In the genomic region with DNA sequence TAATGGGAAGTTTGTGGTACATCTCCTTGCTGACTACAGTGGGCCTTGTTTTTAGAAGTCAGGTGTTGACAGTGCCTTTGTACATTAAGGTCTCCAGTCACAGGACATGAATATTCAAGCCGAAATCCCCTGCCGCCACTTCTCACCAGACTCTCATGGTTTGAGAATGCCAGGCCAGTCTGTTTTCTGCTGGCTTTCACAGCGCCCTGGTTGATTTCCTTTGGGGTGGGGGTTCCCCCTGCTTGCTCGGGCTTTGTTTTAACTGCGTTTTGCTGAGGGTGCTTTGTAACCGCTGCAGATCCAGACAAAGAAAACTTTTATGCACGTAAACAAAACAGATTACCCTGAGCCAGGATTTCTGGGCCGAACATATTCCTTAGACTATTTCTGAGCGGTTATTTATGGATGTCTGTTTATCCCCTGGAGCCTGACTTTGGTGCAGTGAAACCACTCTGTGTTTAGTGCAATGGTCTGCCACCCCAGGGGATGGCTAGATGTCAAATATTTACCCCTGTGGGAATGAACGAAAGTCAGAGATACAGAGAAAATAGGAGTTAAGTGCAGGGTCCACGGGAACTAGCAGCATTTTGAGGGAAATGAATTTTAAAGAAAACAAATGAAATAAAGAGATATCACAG, we compare ENCODE assay signal across 10 mouse cellular contexts.
DNase-seq lines count a peak whose midpoint lies in the region; ATAC-seq and TF ChIP-seq lines count a peak whose summit lies in the region.
"Had no signal": no experiment of that assay in that cellular context is flagged by ENCODE, and none has a peak within 500 bp of the region (broad histone marks: within the 10 kb centered on the region; RNA-seq: fewer than 3 reads in every experiment).

No protein-coding gene starts in this region.

- peaks cover 24% of the 10 kb centered on the region for H3K4me1 ChIP-seq in stomach, embryonic 16.5 days (ENCODE audit: control insufficient read depth, insufficient read depth, low read length)
- peaks cover 3% of the 10 kb centered on the region; the same call in 1 of the 2 replicates for H3K4me1 ChIP-seq in stomach, postnatal 0 days (replicated peaks; ENCODE audit: control insufficient read depth, insufficient read depth)
- H3K4me1 ChIP-seq in hindbrain, postnatal 0 days (ENCODE audit: insufficient read depth, low read length), result no peaks in the 10 kb centered on the region
- H3K4me1 ChIP-seq in neural tube, embryonic 15.5 days, result peaks cover 26% of the 10 kb centered on the region

- no peak for TF ChIP-seq EP300 in stomach, postnatal 0 days (optimal IDR thresholded peaks at IDR 0.05)

- H3K4me3 ChIP-seq in stomach, embryonic 16.5 days (replicated peaks; ENCODE audit: low read length), result no peak overlapping the region
- H3K4me3 ChIP-seq in stomach, postnatal 0 days (ENCODE audit: low read depth, low read length), result no peak overlapping the region
- H3K4me3 ChIP-seq in hindbrain, postnatal 0 days (ENCODE audit: low read length), result no peak overlapping the region
- H3K4me3 ChIP-seq in neural tube, embryonic 15.5 days (replicated peaks), result no peak overlapping the region
- H3K4me3 ChIP-seq: intestine, embryonic 15.5 days had no signal

- peak overlapping the region; percentile 4; the same call in 1 of the 2 replicates for H3K27ac ChIP-seq in stomach, embryonic 16.5 days (ENCODE audit: low read length)
- H3K27ac ChIP-seq in stomach, postnatal 0 days (replicated peaks), result no peak overlapping the region
- H3K27ac ChIP-seq in hindbrain, postnatal 0 days, result no peak overlapping the region; the same call in 1 of the 2 replicates
- peak overlapping the region; percentile 34 for H3K27ac ChIP-seq in neural tube, embryonic 15.5 days (replicated peaks)
- H3K27ac ChIP-seq: intestine, embryonic 15.5 days had no signal

- 44% methylated on average over 11 of the region's 11 CpGs for WGBS in stomach, embryonic 16.5 days
- WGBS in stomach, postnatal 0 days, result 46% methylated on average over 11 of the region's 11 CpGs
- 18% methylated on average over 11 of the region's 11 CpGs for WGBS in hindbrain, postnatal 0 days
- 13% methylated on average over 11 of the region's 11 CpGs for WGBS in neural tube, embryonic 15.5 days

- no peaks in the 10 kb centered on the region for H3K27me3 ChIP-seq in stomach, embryonic 16.5 days (ENCODE audit: control insufficient read depth, insufficient read depth, low read length)
- H3K27me3 ChIP-seq in stomach, postnatal 0 days (ENCODE audit: control insufficient read depth, insufficient read depth, low read length), result no peaks in the 10 kb centered on the region
- no peaks in the 10 kb centered on the region for H3K27me3 ChIP-seq in hindbrain, postnatal 0 days (ENCODE audit: insufficient read depth, low read length)
- H3K27me3 ChIP-seq in neural tube, embryonic 15.5 days (replicated peaks), result no peaks in the 10 kb centered on the region
- H3K27me3 ChIP-seq: intestine, embryonic 15.5 days had no signal

- no peak overlapping the region; the same call in 1 of the 2 replicates for H3K9ac ChIP-seq in stomach, embryonic 16.5 days (ENCODE audit: low read length)
- H3K9ac ChIP-seq in stomach, postnatal 0 days (ENCODE audit: low read length), result no peak overlapping the region
- no peak overlapping the region for H3K9ac ChIP-seq in hindbrain, postnatal 0 days (replicated peaks; ENCODE audit: low read length)
- H3K9ac ChIP-seq in neural tube, embryonic 15.5 days (replicated peaks), result no peak overlapping the region
- H3K9ac ChIP-seq: intestine, embryonic 15.5 days had no signal

- no peaks in the 10 kb centered on the region for H3K36me3 ChIP-seq in stomach, embryonic 16.5 days (ENCODE audit: control insufficient read depth, insufficient read depth, low read length)
- H3K36me3 ChIP-seq in stomach, postnatal 0 days (ENCODE audit: control insufficient read depth, insufficient read depth, low read length), result no peaks in the 10 kb centered on the region
- H3K36me3 ChIP-seq in hindbrain, postnatal 0 days (ENCODE audit: insufficient read depth, low read length), result no peaks in the 10 kb centered on the region
- no peaks in the 10 kb centered on the region for H3K36me3 ChIP-seq in neural tube, embryonic 15.5 days
- H3K36me3 ChIP-seq: intestine, embryonic 15.5 days had no signal

- peak; percentile 34 for DNase-seq in embryo, embryonic 11 days
- no peak for DNase-seq in embryo, embryonic 10 days (ENCODE audit: low spot score)
- no peak for DNase-seq in stomach, postnatal 0 days (ENCODE audit: low spot score)
- peak; percentile 51 for DNase-seq in hindbrain, postnatal 0 days (ENCODE audit: low spot score)
- no peak for DNase-seq in right cerebral cortex, adult 18-20 months
- no peak for DNase-seq in T-cell, adult 2 months (ENCODE audit: low spot score)
- DNase-seq: lung, adult 18-20 months had no signal

- no peaks in the 10 kb centered on the region for H3K9me3 ChIP-seq in stomach, embryonic 16.5 days (replicated peaks; ENCODE audit: control insufficient read depth, low read length)
- no peaks in the 10 kb centered on the region for H3K9me3 ChIP-seq in stomach, postnatal 0 days (ENCODE audit: control insufficient read depth, low read length)
- H3K9me3 ChIP-seq in hindbrain, postnatal 0 days (ENCODE audit: low read length), result no peaks in the 10 kb centered on the region
- H3K9me3 ChIP-seq in neural tube, embryonic 15.5 days (replicated peaks), result no peaks in the 10 kb centered on the region
- H3K9me3 ChIP-seq: intestine, embryonic 15.5 days had no signal

- no peak for TF ChIP-seq CTCF in stomach, postnatal 0 days (IDR thresholded peaks at IDR 0.05; ENCODE audit: low read depth)
- no peak for TF ChIP-seq CTCF in hindbrain, postnatal 0 days (IDR thresholded peaks at IDR 0.05; ENCODE audit: low read depth)

- H3K4me2 ChIP-seq in stomach, embryonic 16.5 days (ENCODE audit: low read depth, low read length), result no peak overlapping the region
- no peak overlapping the region for H3K4me2 ChIP-seq in stomach, postnatal 0 days (replicated peaks; ENCODE audit: low read depth)
- no peak overlapping the region for H3K4me2 ChIP-seq in hindbrain, postnatal 0 days (ENCODE audit: low read depth, low read length)
- H3K4me2 ChIP-seq in neural tube, embryonic 15.5 days, result peak overlapping the region; percentile 1; the same call in 1 of the 2 replicates
- H3K4me2 ChIP-seq: intestine, embryonic 15.5 days had no signal

- no peak for ATAC-seq in stomach, embryonic 16.5 days (ENCODE audit: insufficient read depth, low FRiP score)
- no peak for ATAC-seq in stomach, postnatal 0 days (ENCODE audit: low FRiP score, low TSS enrichment)
- 0 out of 2 replicates have a peak, but pooled peaks have one; percentile 24 for ATAC-seq in hindbrain, postnatal 0 days
- ATAC-seq in neural tube, embryonic 15.5 days (ENCODE audit: low FRiP score), result peak; percentile 56; the same call in 1 of the 2 replicates

Comparison
In these comparisons a context has a peak if more than half of its experiments do, and no peak if none do; other contexts are left out.
1. DNase-seq: peak in embryo, embryonic 11 days (single experiment) and hindbrain, postnatal 0 days (single experiment); none in embryo, embryonic 10 days (single experiment), stomach, postnatal 0 days (single experiment), right cerebral cortex, adult 18-20 months (single experiment) and T-cell, adult 2 months (single experiment).
2. H3K27ac ChIP-seq: peak in stomach, embryonic 16.5 days (single experiment) and neural tube, embryonic 15.5 days (single experiment); none in stomach, postnatal 0 days (single experiment) and hindbrain, postnatal 0 days (single experiment).
3. ATAC-seq: peak in hindbrain, postnatal 0 days (single experiment) and neural tube, embryonic 15.5 days (single experiment); none in stomach, embryonic 16.5 days (single experiment) and stomach, postnatal 0 days (single experiment).